Mouse (Mus musculus) WW6 (cell line): ENCODE measurements at regions not wholly inside any gene's neighbourhood (a gene's known extent, or its start where the extent isn't known, plus 50 kb on each side); places are given as distances from the start of the nearest gene placed in this dataset.
"Not testable (repeated sequence)": the region's sequence is repeated elsewhere in the genome, so short reads cannot be mapped to it uniquely, and the experiment has no call there.

Experiments
- DNase-seq: peaks from one replicate; pipeline ENCODE4 v3.0.0-alpha.2; 2013; ENCODE audit warnings: low read depth, low spot score

DNA sequence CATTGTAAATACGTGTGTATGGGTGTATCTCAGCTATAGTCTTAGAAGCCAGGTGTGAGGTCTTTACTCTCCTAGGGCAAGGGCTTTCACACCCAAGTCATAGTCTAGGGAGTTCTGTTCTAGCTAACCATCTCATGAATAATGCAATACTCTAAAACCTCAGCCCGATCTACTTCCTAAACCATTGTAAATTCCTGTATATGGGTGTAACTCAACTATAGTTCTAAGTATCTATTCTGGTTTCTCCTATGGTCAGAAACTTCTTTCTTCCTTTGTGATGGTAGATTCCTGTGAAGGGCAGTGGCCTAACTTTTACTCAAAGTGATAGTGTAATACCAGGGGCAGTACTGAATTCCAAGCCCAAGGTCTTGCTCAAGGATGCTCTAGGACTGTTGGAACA lies 58.7 kb upstream of the Srd5a3 start:
- not testable (repeated sequence) for DNase-seq

DNA sequence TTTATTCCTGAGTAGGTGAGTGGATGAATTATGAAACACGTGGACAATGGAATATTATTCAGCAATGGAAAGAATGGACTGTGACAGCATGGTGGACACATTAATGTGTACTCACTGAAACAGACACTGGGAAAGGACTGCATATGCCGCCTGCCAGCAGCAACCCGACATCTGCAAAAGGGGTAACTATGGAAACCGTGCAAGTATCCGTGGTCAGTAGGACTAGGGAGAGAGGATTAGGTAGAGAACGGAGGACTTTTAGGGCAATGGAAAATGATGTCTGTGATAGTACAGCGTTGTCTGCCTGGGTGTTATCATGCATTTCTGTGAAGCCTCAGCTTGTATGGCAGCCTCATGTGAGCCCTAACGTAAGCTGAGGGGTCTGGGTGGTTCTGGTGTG lies 59.6 kb upstream of the Srd5a3 start:
- DNase-seq = no peak

DNA sequence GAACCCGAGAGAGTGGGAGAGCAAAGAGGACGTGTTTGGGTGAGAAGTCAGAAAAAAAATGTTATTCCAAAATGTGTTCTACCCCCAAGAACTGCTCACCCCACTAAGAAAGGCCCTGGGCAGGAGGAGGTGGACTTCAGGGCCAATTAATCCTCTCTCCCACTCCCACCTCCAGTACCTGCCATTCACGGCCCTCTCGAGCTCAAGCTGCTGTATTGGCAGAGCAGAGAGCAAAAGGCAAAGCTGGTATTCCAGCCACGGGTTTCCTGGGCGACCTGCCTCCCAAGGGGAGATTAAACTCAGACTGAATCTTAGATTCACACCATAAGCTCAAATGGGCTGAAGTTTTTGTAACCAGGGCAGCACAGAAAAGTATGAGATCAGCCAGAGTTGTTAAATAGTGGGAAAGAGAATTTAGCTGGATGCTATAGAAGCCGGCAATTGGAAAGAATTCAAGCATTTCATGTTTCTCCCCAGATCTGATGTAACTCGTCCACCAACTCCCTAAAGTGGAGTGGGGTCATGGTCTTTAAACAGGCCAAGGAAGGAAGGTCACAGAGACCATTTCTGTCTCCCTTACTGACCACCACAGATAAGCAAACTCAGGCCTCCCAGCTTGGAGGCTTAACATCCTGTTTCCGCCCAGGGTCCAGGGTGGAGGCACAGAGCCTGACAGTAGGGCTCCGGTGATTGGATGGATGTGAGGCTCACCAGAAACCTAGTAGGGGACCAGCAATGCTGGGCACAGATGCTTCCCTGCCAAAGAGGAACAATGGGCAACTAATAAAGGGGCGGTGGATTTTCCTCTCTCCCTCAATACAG lies 60.7 kb upstream of the Srd5a3 start:
- DNase-seq = no peak

DNA sequence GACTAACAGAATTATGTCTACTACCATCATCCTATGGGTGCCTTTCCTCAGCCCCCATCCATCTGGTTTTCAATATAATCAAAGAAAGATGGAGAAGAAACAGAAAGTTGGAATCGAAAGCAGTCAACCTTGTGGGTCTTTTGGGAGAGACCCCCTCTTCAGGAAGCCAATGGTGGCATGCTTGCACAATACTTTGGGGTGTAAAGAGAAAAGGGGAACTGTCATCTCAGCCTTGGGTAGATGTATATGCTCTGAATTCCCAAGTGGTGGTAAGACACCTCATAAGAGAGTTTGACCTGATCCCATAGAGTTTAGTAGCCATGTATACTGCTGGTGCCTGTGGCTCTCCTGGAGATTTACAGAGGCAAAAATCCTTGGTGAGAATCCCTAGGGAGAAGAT lies 61.6 kb upstream of the Srd5a3 start:
- no peak for DNase-seq

DNA sequence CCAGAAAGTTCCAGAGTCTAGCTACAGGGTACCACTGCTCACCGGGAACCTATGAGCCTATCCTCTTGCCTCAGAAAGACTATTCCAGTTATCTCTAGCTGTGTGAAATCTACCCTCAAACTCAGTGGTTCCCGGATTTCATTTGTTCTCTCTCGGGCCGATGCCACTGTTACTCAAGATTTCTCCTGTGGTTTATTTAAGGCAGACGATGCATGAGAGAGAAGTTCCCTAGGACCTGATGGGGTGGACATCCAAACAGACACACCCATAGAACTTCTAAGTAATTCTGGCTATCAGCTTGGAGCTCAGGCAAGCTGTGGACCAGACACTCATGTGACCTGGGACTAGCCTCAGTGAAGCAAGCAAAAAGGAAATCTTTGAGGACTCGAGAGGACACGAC lies 63.8 kb upstream of the Srd5a3 start:
- DNase-seq = no peak

DNA sequence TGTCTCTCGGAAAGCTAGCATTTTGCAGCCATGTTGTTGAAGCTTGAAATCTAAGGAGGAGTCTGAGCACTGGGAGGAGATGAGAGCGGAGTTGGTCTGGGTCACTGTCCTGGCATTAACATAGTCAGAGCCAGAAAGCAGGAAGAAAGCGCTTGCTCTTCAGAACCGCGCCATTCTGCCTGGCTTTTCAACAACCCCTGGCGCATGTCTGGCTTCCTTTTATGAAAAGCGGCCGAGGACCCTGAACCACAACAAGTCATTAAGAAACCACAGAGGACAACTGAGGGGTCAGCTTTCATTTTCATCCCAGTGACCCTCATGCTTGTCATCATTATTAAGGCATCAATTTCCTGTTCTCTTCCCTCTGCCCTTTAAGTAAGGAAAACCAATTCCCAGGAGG lies 64.7 kb upstream of the Srd5a3 start:
- DNase-seq = no peak

DNA sequence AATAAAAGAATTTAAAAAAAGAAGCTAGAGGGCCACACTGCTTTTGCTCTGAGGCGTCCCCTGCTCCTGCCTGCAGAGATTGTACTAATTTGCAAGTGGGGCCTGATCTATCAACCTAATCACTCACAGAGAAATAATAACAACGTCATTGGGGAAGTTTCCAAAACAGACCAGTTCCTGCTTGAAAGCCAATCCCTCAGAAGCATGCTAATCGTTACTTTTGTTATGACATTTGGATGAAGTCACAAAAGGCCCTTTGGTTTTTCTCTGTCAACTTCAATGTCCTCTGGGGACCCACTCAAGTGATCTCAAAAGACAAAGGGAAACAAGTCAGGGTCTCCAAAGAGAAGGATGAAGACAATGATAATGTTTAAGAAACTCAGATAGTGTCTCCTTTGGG lies 72.2 kb upstream of the Srd5a3 start:
- DNase-seq = no peak

DNA sequence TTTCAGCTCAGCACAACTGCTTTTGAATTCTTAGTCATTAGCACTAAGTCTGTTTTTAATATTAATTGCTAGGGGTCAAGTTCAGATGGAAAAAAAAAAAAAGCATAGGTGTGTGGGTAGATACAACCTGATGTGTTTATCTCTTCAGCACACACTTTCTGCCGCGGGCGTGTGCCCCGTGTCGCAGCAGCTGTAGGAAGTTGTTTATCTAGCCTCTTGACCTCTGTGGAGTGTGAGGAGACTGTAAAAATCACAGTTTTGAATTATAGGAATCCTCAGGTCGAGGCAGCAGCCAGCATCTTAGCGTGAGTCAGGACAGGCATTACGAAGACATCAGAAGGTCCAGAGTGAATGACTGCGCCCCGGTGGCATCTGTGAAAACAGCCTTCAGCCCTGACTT lies 72.8 kb upstream of the Srd5a3 start:
- no peak for DNase-seq

DNA sequence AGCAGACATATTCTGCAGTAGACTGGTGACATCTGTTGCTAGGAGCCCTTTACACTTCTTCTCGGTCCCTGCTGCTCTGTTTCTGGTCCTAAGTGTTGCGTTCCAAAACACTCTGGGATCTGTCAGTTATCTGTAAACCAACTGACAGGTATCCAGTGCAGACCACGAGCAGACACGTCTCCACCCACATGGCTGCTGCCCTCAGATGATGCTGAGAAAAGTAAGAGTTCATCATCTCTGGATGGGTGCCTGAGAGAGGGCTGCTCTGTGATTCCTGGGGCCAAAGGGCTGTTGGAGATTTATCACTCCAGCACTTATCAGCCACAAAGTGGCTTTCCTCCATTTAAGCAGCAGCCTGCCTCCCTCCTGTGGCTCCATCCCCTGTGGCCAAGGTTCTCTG lies 74.3 kb upstream of the Srd5a3 start:
- no peak for DNase-seq

DNA sequence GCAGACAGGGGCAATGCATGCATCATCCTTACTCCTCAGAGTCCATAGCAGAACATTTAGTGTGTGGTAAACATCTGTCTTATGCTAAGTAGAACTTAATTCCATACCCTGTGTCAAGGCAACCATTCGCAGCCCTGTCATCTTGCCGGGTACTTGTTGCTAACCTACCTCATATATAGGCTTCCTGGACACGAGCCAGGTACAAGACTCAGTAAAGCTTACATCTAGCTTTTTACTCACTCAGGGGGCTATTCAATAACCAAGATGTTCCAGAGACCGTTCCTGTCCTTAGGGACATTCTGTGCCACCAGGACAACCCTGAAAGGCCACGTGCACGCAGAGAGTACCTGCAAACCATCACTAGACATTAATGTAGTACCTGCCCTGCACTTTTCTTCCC lies 74.8 kb upstream of the Srd5a3 start:
- no peak for DNase-seq

DNA sequence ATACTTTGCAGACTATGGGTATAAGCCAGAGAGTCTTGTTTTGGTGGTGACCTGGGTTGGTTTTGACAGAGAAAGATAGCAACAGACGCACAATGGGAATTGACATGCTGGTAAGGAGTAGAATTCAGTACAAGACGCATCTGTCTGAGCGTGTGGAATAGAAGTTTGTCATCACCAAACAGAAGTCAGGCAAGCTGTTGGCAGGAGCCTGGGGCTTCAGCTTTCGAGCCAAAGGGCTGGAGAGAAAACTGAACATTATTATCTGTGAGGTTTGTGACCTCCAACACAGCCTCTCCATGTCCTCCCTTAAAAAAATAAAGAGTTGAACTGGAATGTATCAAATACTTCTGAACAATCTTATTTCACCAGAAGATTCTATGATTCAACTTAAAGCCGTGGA lies 75.4 kb upstream of the Srd5a3 start:
- no peak for DNase-seq

DNA sequence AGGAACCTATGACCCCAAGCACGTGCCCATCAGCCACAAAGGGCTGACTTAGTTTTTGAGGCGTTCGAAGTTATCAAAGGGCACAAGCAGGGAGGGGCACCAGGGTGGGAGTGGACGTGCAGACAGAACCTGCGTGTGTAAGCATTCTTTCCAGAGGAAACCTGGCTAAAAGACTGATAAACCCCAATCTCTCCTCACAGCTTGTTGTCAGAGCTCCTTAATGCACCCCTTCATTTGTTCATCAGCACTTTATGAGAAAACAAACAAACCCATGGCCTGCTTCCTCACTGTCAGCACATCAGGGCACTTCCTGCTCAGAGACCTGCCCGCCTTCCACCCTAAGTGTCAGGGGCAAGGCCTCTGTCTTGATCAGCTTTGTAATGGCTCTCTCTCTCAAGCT lies 76.6 kb upstream of the Srd5a3 start:
- DNase-seq = no peak

DNA sequence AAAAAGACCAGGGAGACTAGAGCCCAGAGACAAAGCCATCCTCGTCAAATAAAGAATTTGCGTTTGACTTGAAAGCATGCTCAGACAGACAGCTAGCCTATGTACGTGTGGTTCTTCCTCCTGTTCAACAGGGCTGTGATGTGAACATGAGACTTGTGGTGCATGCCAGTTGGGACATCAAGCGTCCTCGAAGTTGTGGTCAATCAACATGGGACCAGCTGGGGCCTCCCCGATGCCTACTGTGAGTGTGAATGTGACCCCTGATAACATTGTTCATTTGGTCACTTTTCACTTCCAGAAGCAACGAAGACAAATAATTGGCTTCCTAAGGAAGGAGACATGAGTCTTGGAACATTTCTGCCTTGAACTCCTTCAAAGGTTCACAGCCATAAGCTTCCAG lies 79.8 kb upstream of the Kdr start:
- DNase-seq = no peak

DNA sequence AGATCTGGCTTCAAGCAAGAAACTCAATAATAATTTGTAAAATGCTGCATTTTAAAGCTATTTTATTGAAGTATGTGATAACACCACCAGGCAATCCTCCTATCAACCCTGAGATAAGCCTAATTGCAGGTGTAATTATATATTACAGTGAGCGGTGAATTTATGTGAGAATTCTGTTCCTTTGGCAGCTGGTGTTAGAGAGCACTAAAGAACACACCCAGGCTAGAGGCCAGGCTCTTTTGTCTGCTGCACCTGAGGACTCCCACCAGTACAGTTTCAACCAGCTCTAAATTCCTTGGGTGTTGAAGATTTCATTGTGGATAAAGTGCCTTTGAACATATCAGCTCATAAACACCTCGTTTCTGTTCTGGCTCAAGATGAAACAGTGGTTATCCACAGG lies 77.6 kb upstream of the Kdr start:
- DNase-seq = no peak

DNA sequence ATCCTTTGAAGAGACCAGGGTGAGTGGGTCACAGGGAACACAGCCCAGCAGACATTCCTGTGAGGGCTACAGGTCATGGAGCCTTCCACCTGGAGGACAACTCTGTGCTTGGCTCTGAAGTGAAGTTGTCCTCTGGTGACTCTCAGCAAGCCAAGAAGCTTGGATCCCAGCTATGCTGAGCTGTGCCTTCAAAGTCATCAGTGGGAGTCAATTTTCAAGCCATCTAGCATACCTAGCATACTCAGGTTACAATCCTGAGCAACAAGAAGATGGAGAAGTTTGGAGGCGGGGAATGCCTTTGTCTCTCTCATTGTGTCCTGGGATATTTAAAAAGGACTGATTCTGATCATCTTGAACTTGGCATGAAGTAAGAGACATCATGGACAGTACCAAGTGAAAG lies 74.5 kb upstream of the Kdr start:
- no peak for DNase-seq

DNA sequence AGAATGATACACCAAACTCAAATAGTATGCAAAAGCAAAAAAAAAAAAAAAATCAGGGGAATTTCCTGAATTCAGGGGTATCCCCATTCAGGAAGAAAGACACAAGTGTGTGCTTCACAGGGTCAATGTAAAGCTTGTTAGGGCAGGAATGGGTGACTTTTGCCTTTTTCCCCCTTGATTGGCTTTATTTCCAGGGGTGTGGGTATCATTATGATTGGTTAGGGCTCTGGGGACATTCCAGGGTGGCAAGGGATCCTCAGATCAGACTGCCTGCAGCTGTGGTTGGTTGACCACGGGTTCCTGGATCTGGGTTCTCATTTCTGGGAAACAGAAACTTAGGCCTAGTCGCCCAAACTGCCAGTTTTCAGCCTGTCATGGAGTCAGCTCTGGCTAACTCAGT lies 73.4 kb upstream of the Kdr start:
- no peak for DNase-seq

DNA sequence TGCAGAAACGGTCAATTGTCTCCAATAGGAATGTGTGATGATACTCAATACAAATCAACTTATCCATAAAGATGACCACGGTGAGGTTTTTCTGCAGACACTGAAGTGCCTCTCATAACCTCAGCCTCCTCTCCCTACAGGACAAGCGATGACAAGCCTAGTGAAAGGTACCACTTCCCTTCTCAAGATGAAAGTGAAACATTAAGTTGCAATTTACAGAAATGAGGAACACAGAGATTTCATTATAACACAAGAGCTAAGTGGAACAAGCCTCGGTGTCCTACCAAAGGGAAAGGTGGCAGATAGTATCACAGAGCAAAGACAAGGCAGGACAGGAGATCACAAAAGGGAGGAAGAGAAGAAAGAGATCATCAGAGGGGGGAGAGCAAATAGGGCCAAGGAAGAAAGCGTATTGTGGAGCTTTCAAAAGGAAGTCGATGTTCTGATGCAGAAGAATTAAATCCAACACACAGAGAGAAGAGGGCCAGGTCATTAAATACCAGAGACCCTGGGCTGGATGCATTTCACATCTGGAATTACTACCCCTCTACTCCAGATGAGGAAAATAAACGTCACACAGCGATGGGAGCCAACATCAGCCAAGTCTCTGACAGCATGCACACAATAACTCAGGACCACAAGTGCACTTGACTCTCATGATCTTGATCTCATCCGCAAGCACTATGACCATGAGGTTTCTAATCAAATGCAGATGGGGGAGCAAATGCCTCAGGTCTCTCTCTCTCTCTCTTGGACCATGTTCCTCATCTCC lies 70.0 kb upstream of the Kdr start:
- DNase-seq = no peak

DNA sequence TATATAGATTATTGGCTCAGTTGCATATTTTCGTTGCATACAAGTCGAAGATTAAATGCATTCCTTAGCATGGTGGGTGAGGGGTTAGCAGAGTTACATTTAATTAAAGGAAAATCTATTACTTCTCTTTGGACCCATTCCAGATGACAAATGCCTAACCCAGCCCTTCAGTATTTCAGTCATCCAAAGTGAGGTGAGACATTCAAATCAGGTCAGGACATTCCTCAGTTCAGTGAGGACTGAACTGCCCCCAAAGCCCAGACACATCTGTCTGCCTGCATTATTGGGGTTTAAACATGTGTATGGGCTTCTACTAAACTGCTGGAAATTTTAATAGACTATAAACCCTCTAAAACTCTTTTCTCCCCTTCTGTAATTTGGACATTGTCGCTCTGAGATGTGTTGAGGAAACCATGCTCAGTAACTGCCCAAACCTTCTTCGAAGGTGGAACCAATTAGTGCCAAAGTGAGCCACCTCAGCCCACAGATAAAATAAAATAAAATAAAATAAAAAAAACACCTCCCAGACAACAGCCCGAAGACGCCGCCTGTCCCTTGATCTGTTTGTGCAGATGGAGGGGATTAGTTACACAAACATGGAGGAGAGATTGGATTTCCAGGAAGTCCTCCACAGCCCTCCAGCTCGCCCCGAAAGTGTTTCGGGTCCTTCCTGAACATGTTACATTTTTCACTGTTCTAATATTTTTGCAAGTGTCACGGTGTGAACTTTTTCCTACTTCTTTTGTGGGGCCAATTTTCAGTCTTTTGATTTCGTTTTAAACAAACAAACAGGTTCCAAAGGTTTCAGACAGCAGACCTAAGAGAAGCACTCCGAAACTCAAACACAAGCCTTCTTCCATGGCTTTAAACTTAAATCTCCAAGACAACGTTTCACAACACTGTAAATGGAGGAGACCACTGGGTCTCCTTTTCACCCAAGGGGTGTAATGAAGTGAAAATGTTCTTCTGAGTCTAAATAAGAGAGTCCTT lies 65.6 kb upstream of the Kdr start:
- DNase-seq = no peak

DNA sequence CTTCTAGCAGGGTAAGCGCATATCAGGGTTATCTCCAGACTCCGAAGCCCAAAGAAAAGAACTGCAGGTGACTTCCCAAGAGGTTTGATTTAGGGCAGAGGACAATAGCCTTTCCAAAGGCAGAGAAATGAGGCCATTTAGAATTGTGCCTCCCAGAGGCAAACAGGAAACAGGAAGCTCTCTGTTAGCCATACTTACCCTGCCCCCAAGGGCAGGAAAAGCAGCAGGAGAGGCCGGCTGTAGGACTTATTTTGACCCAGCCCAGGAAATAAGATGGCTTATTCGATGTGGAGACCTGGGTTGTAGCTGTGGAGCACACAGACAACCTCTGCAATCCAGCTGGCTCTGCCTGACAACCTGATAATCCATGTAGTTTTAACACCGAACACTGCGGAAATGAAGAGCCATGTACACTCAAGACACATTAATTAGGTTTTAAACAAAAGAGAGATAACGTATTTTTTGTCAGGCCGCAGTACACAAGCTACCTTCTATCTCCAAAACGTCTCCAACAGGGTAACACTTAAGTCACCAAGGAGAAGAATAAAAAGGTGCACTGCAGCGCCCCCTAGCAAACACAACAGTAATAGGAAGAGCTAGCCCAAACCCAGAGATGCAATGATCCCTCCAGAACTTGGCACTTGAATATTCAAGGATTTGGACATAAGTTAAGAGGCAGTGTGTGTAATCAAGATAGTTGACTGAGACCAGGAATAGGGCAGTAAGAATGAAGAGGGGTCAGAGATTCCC lies 62.4 kb upstream of the Kdr start:
- peak; percentile 14 for DNase-seq

DNA sequence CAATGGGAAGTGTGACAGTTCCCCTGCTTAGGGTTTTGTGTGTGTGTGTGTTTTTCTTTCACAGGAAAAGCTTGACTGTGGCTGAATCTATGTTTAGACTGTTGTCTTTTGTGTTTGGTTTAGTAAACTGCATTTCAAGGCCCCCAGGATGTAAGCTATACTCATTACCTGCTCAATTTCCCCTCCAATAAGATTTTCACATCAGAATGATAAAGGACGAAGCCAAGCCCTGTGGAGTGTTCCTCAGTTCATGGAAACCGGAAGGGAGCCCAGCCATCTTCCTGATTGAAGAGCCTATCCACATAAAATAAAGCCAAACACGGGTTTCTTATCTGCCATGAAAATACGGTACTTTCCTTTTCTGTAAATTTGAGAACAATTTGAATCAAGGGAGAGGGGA lies 50.5 kb upstream of the Kdr start:
- no peak for DNase-seq
